Mouse (Mus musculus) cerebellum, adult 11 months (tissue): ENCODE measurements around the gene Ahcyl2.
"Not testable (repeated sequence)": the region's sequence is repeated elsewhere in the genome, so short reads cannot be mapped to it uniquely, and the experiment has no call there.

Experiments
- DNase-seq: peaks from one replicate; pipeline ENCODE4 v3.0.0; 2022

The Ahcyl2 gene

DNA sequence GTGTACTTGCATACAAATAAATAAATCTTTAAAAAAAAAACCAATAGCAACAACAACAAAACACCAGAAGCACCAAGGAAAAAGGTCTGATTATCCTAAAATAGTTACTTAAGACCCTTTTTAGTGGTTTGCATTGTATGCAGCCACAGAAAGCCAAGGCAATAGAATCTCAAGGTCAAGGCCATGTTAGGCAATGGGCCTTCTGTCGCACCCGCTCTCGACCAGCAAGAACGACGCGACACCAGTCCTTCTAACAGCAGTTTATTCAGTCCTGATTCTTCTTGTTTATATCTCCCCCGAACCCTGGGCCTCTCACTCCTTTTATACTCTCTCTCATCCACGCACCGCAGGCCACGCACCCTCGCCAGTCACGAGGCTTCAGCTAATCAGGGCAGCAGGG is 48.6 kb downstream of the Ahcyl2 start:
- DNase-seq = not testable (repeated sequence)

DNA sequence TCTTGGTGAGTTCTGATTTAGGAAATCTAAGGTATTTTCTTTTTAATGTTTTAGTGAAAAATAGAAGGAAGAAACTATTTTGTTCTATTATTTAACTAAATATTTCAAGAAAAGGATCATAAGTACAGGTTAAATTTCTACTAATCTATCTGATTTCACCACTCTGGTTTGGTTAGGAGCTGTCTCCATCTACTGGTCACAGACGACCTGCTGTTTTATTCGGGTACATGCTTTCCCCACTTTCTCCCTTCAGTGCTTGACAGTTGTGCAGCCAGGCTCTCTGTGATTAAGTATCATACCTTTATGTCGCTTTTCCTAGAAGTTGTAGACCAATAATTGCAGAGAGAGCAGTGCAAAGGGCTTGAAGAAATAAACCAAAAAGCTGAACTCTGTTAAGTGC is 51.5 kb downstream of the Ahcyl2 start:
- DNase-seq = no peak

DNA sequence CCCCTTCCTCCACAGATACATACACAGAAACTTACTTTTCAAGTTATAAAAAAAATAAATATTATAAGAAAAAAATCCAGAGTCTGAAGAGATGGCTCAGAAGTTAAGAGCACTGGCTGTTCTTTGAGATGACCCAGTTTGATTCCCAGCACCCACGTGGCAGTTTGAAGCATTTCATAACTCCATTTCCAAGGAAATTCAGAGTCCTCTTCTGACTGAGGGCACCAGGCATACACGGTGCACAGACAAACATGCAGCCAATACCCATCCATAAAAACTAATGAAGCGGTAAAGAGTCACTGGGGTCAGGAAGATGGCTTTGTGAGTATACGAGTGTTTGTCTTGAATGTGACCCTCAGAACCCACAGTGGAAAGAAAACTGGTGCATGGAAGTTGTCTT is 52.5 kb downstream of the Ahcyl2 start:
- DNase-seq = no peak

DNA sequence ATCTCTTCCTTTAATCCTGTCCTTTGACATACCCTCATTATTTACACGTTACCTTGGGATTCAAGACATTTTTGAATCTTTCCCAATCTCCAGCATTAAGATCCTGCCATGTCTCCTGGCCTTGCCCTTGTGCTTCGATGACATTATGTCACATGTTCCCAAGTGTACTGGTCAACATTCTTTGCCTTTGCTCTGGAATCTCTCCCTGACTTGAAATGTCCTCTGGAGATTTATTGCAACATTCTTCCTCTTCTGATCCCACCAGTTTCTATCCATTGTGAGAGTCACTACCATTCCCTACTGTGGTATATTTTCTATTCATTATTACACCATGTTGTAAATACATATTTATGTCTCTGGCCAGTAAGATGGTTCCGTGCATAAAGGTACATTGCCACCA is 53.1 kb downstream of the Ahcyl2 start:
- no peak for DNase-seq

GRCm38 (mm10) chr6:29821770-29822169 is 54.0 kb downstream of the Ahcyl2 start:
- no peak for DNase-seq

- no peak for DNase-seq
Measured at GRCm38 (mm10) chr6:29825302-29825701, 57.5 kb downstream of the Ahcyl2 start.

DNA sequence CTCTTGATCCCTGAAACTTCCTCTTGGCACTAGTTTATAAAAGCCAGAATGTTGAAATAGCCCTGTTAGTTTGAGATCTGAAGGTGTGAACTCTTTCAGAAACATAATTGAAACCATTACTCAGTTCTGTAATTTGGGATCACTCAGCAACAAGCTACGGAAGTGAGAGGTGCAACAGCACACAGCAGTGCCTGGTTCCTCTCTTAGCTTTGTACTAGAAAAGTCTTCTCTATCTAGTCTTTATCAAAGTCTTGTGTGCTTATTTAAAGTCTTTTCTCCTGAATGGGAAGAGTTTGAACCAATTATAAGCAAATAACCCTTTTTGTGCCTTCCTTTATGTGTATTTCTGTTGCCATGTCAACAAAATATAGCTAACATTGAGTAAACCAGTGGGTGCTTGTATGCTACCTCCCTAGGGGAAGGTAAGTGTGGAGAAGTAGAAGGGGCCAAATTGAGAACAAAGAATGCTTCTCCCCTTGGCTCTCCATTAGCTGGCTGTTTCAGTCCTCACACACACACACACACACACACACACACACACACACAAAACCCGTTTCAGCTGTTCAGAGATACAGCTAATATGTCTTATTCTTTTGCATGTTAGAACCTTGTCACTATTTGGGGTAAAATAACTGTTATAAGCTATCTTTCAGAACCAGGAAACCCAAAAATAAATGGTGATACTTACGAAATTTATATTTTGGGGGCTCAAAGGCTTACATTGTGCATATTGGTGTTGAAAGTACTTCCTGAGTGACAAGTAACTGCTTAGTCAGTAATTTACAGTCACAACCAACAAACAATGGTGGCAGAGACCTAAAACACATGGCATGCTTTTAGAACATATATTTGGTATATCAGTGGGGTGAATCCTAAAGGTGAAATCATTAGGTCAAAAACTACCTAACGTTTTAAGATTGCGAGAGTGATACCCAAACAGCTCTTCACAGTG is 59.8 kb downstream of the Ahcyl2 start:
- DNase-seq = no peak

- no peak for DNase-seq
Measured at GRCm38 (mm10) chr6:29828574-29829234, 60.9 kb downstream of the Ahcyl2 start.

- DNase-seq = no peak
Measured at GRCm38 (mm10) chr6:29832356-29832755, 64.5 kb downstream of the Ahcyl2 start.

DNA sequence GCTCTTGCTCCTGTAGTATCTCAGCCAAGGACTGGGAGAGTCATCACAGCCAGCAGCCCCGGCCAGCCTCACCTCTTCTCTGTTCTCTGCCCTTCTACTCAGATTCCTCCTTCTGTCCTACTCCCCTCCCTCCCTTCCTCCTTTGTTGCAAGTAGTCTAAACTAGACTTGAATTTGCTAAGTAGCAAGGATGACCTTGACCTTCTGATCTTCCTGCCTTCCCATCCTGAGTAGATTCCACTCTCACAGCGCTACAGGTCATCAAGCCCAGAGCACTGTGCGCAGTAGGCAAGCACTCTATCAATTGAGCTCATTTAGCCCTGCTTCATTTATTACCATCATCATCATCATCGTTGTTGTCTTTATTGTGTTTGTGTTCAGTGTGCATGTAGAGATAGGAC is 65.3 kb downstream of the Ahcyl2 start:
- DNase-seq = no peak

DNA sequence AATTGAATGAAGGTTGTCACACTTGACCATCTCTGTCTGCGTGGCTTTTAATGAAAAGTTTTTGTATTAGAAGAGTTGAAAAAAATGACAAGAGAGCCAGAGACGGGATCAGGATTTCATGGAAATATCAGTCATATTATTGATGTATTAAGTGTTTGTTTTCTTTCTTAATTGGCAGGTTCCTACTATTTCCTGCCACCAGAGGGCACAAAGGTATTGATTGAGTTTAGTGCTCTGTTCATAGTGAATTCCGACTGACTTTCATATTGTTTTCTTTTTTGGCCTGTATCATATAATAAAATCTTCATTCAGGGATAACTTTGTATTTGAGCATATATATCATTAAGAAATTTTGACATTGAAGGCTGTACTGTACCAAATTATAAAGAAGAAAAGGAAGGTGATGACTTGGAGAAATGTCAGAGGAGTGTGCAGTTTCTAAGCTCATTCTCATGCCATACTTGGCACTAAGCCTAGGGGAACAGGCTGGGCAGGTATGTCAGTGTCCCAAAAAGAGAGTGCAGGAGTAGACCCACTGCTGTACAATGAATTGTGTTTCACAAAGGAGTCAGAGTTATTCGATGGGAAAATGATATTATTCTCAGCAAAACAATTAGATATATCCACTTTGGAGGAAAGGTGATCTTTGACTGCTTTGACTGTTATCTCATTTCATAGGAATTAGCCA is 65.9 kb downstream of the Ahcyl2 start:
- DNase-seq = no peak

DNA sequence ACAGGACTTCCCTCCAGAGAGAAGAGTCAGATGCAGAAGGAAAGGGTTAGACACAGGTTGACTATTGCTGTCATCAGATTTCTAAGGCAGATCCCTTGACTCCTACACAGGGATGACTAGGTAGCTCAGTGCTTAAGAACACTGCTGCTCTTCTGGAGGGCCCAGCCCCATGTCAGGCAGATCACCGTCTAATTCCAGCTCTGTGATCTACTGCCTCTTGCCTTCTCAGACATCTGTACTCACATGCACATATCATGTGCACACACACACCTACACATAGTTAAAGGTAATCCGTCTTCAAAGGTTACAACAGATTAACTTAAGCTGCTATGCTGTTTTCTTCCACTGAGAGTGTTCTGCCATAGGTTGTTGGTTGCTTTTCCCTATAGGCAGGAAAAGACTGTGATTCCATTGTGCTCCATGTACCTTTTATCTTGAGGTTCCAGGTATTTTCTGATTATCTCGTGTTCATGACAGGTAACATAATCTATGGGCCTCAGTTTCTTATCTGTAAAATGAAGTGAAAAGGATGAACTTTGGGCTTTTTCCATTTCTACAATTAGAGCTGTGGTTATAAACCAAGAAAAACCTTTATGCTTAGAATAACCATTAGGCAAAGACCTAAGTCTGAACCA is 67.8 kb downstream of the Ahcyl2 start:
- no peak for DNase-seq

GRCm38 (mm10) chr6:29837579-29837978 is 69.8 kb downstream of the Ahcyl2 start:
- DNase-seq = no peak

GRCm38 (mm10) chr6:29838531-29838930 is 70.7 kb downstream of the Ahcyl2 start:
- DNase-seq = no peak

- DNase-seq = no peak
Measured at GRCm38 (mm10) chr6:29840008-29840407, 72.2 kb downstream of the Ahcyl2 start.

DNA sequence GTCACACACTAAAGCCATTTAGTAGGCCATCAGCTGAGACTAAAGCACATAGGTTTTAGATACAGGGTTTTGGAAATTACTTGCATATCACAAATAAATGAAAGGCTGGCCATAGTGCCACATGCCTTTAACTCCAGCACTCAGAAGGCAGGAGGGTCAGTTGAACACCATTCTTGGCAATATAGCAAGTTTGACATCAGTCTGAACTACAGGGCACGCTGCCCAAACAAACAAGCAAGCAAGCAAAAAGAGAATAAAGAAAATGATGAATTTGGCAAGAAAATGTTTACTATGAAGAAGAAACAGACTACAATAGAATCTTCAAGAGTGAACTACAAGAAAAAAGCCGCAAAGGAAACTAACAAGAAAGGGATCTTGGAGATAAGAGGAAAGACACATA is 73.7 kb downstream of the Ahcyl2 start:
- DNase-seq = no peak

GRCm38 (mm10) chr6:29847643-29848166 is 79.9 kb downstream of the Ahcyl2 start:
- DNase-seq = no peak

GRCm38 (mm10) chr6:29848808-29849207 is 81.0 kb downstream of the Ahcyl2 start:
- no peak for DNase-seq

GRCm38 (mm10) chr6:29850096-29850495 is 82.3 kb downstream of the Ahcyl2 start:
- DNase-seq = no peak

- DNase-seq = no peak
Measured at GRCm38 (mm10) chr6:29850747-29851146, 82.9 kb downstream of the Ahcyl2 start.

GRCm38 (mm10) chr6:29851873-29852272 is 84.1 kb downstream of the Ahcyl2 start:
- no peak for DNase-seq

- DNase-seq = peak; percentile 48
Measured at GRCm38 (mm10) chr6:29853213-29853899, 85.5 kb downstream of the Ahcyl2 start.
